Mouse (Mus musculus): ENCODE measurements around the gene Atp1a1.

Gene Atp1a1

DNA sequence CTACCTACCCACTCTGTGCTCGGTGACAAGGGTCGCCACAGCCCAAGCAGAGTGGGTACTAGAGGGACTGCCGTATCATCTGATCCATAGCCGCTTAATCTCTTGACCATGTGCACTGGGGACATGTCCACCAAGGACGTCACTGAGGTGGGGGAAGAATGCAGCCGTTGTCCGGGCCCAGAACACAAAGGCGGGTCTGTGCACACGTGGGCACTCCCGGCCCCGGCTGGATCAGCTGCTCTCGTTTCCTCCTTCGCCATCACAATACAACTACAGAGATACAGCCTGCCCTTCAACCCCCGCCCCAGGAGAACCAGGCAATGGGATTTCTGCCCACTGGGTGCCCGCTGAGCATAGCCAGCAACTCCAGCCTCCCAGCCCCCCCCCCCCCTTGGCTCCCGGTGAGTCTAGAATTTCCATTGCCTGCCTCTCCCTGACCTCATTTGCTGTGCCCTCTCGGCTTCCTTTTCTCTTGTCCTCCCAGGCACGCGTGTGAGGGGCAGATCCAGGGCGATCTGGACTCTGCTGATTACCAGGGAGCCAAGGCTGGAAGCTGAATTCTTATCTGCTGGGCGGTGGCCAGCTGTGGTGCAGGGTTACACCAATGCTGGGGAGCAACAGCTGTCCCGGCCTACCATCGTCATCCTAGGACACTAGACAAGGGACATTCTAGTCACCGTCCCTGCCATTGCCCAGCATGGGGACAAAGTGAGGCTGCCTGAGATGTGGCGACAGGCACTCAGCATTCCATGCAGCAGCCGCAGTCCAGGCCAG, 52.8 kb downstream of the Atp1a1 start:
- DNase-seq, result peak; percentile 79

DNA sequence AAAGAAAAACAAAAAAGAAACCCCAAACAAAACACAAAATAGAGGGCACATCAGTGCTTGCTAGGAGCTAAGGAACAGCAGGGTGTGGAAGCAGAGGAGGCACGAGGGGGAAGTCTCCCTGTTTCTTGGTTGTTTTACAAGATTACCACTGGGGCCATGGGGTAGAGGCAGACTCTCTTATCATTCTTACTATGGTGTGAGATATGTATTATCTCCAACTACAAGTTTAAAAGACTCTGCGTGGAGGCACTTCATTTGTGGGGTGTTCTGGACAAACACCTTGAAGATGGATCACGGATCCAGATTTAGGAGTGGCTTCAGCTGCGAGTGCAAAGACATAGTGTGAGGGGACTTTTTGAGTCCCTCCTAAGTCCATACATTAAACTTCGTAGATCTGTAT, 54.7 kb downstream of the Atp1a1 start:
- DNase-seq, result no peak

DNA sequence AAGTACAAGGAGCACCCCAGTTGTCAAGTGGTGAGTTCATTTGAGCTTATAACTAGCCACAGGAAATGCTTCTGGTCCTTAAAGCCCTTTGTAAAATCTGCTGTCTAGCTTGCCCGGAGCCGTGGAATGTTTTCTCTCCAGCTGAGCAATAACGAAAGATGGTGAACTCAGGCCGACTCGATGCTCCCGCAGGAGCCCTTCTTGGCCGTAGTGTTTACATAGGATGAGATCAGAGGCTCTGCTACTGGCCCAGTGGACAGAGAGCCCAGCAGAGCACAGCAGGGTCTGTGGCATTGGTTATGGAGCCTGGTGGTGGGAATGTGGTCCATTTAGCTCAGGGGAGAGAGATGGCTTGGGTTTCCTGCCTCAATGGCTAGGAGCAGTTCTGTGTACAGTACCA, 60.4 kb downstream of the Atp1a1 start:
- no peak for DNase-seq

DNA sequence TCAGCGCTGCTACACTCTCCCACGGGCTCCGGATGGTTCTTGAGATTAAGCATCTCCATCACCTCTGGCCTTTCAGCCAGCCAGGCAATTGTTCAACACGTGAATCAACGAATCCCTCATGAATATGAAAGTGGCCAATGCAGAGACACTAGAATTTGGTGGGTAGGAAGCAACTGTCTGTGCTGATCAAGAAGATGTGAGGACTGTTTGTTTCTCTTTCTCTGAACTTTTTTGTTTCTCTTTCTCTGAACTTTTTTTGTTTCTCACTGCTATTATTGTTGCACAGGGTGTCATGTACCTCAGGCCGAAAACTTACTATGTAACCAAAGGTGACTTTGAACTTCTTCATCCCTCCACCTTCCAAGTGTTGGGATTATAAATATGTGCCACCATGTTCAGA, 62.9 kb downstream of the Atp1a1 start:
- no peak for DNase-seq

GRCm38 (mm10) chr3:101540568-101540967, 63.9 kb downstream of the Atp1a1 start:
- no peak for DNase-seq

- no peak for DNase-seq
Observed at GRCm38 (mm10) chr3:101536322-101536721, 68.2 kb downstream of the Atp1a1 start.

- DNase-seq, result no peak
Observed at GRCm38 (mm10) chr3:101534311-101534710, 70.2 kb downstream of the Atp1a1 start.

- DNase-seq, result no peak
Observed at GRCm38 (mm10) chr3:101533373-101533772, 71.1 kb downstream of the Atp1a1 start.

- no peak for DNase-seq
Observed at GRCm38 (mm10) chr3:101530928-101531327, 73.6 kb downstream of the Atp1a1 start.

DNA sequence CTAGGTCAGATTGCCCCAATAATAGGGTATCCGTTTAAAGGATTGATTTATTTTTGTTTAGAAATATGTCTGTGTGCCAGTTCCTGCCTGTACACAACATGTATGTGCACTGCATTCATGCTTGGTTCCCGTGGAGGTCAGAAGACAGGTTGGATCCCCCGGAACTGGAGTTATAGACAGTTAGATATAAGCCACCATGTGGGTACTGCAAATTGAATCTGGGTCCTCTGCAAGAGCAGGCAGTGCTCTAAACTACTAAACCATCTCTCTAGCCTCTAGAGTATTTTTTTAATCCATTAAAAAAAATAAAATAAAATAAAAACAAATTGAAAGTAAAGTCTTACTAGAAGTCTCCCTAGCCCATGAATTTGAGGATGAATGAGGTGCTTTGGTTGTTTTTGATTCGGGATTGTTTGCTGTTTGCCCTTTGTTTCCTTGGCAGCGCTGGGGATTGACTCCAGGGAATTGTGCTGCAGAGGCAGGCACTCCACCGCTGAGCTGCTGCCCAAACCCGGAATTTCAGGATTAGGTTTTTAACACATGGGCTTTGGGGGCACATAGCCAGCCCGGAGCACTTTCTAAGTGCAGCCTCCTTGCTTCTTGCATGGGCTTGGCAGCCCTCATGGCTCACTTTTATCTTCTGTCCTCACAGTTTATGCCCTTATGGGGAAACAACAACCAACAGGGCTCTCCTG, 75.4 kb downstream of the Atp1a1 start:
- DNase-seq, result no peak

DNA sequence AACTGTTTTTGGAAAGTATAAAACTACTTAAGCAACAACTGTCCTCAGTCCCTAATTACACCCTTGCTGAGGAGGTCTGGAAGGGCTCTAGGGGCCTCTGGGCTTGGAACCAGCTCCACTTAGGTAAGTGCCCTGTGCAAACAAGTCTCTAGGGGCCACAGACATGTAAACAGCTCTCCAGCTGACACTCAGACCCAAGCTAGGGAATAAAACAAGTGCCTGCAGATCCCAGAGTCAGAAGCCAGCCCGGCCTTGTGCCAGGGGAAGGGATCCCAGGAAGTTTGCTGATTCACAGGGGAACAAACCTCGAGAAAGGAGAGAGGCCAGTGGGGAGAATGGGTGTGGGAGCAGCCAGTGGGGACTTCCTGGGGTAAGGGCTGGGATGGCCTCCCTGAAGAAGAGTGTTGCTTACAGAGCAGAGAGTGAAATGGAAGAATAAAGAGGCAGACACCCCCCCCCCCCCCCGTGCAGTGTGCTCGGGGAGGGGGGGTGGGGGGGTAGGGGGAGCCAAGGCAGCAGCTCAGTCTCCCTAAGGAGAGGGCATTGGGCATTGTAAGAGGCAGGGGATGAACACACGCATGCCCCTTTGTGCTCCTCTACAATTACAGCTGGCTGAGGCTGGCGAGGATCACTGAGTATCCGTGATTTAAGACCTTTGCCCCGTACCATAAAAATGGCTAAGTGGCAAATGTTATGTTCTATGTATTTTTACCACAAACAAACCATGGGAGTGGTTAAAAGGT, 76.2 kb downstream of the Atp1a1 start:
- DNase-seq, result peak; percentile 82

DNA sequence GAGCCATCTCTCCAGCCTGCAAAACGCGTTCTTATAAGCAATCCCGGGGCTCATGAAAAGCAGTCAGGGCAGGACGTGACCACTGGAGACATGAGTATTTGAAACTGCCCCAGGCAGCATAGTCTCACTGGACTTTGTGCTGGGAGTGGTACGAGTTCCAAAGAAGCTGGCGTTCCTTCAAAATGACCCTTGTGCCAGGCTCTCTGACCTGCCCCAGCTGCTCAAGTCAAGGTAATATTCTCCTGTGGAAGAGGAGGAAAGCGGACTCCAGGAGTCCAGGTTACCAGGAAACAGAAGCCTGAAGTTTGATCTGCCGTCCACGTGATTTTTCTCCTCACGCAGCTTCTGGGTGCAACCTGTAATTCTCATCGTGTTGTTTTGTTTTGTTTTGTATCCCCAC, 77.9 kb downstream of the Atp1a1 start:
- DNase-seq, result no peak

Data from lung, postnatal 36 days (tissue).